Mouse (Mus musculus): ENCODE data around the gene Atl2.

Atl2 gene

GRCm38 (mm10) chr17:79895911-79896423, at the start of gene Atl2:
TSS of gene Atl2 (minus strand) at chr17:79896123.
- DNase-seq, result peak; percentile 97

DNA sequence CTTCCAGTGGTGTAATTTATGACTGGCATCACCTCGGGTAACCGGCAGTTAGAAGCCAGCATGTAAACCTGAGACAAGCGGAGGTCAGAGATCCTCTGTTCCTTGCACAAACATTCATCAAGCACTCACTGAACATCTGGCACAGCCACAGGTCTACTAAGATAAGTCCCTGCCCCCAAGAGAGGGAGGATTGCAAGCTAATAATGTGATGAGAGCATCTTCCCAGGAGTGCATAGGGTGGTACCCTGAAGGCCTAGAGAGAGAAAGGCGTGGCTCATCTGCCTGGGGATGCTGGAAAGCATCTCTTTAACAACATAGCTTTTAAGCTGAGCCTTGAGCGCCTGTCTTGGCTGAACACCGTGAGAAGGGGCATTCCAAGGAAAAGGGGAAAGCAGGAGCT, 48.9 kb upstream of the Atl2 start:
- no peak for DNase-seq

DNA sequence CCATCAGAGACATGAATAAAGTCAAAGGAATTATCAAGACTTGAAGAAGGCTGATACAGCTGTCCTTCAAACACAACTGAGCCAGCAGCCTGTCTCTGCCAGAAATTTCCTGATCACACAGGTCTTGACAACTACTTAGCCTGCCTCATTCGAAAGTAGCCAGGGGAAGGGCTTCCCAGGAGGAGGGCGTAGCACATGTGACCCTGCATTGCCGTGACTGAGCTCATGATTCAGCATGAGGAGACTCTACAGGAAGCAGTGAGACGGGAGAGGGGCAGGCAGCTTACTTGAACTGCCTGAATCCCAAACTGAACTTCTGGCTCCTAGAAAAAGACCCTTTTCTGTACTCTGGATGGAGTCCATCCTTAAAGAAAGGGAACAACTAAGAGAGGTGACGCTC, 46.5 kb upstream of the Atl2 start:
- DNase-seq, result no peak

- DNase-seq, result no peak
Observed at GRCm38 (mm10) chr17:79939133-79939532, 43.2 kb upstream of the Atl2 start.

DNA sequence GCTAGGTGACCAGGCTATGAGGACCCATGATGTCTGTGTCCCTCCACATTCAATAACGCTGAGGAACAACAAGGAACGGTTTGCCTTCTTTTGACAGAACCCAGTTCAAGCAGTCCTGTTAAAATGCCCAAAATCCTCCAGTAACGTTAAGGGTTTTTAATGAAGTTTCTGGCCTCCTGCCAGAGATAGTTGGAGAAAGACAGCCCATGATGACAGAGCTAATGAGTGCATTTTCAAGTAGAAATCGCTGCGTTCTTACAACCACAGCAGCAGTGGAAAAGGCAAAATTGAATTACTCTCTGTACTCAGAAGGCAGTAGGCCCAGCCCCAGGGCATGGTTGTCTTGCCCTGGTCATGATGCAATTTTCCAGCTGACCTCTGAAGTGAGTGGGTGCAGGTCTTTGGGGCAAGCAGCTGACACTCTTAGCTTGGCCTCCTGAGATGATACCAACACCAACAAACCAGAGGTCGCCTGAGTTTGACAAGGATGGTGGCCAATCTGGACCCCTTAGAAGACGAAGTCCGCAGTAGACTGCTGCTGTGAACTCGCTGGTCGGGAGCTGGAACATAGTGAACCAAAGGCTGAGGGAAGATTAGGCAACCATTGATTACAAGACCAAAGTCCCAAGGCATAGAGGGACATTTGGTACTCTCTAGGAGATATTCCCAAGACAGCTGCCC, 42.1 kb upstream of the Atl2 start:
- no peak for DNase-seq

DNA sequence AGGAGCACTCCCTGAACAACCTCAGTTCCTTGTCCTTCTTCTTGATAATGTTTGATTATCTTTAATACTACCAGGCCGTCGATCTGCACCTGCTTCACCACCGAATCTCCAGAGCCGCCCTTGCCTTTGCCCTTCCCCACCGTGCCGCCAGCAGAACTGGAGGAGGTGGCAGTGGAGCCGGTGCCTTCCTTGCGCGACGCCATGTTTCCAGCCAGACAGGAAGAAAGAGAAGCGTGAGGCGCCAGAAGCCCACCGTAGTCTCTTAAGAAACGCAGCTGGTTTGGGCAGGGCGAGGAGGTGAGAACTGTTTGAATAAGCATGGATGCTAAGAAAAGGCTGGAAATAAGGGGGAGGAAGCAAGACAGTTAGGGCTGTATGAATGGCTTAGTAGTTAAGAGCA, 38.4 kb upstream of the Atl2 start:
- no peak for DNase-seq

- no peak for DNase-seq
Observed at GRCm38 (mm10) chr17:79932676-79933278, 36.9 kb upstream of the Atl2 start.

GRCm38 (mm10) chr17:79927110-79927509, 31.2 kb upstream of the Atl2 start:
- no peak for DNase-seq

- no peak for DNase-seq
Observed at GRCm38 (mm10) chr17:79926486-79926885, 30.6 kb upstream of the Atl2 start.

DNA sequence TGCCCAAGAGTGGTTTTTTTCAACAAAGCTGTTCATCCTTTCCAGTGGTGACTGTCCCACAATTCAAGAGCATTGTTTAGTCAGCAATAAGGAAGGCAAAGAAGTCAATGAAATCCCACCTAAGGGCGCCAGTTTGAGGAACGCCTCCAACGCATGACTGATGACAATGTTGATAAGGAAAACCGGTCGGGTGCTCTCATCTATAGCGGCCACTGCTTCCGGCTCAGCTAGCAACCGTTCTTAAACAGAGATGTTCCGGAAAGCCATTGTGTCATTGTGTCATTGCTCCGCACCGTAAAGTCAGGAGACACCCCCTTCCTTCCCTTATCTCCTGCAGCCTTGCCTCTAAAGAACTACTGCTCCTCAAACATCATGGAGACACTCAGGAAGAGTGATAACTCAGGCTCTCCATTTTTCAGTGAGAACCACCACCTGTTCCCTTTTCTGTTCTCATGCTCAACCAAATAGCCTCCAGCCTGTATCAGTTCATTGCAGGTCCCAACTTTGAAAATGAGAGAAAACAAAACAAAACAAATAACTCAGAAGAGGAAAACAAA, 30.0 kb upstream of the Atl2 start:
- peak; percentile 48 for DNase-seq

GRCm38 (mm10) chr17:79920355-79920754, 24.4 kb upstream of the Atl2 start:
- no peak for DNase-seq

GRCm38 (mm10) chr17:79919566-79920350, 23.8 kb upstream of the Atl2 start:
- DNase-seq, result no peak

GRCm38 (mm10) chr17:79918484-79919004, 22.6 kb upstream of the Atl2 start:
- DNase-seq, result peak; percentile 80

- no peak for DNase-seq
Observed at GRCm38 (mm10) chr17:79916996-79917395, 21.1 kb upstream of the Atl2 start.

GRCm38 (mm10) chr17:79912174-79912573, 16.3 kb upstream of the Atl2 start:
- no peak for DNase-seq

- peak; percentile 47 for DNase-seq
Observed at GRCm38 (mm10) chr17:79911718-79912117, 15.8 kb upstream of the Atl2 start.

GRCm38 (mm10) chr17:79909571-79909970, 13.6 kb upstream of the Atl2 start:
- DNase-seq, result no peak

DNA sequence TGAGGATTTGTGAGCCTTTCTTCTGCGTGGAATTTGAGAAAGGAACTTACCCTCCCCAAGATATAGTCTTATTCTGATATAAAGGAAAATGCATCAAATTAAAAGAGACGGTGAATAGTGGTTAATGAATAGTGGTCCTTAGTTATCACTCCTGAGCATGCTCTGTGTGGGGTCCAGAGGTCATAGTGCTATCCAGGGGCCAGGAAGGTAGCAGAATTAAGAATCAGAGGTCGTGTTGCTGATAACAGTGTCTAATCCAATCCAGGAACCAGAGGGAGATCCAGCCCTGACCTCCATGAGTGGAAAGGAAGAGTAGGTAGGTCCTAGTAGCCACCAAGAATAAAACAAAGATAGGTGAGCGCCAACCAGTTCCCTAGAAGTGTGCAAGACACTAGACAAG, 11.8 kb upstream of the Atl2 start:
- no peak for DNase-seq

DNA sequence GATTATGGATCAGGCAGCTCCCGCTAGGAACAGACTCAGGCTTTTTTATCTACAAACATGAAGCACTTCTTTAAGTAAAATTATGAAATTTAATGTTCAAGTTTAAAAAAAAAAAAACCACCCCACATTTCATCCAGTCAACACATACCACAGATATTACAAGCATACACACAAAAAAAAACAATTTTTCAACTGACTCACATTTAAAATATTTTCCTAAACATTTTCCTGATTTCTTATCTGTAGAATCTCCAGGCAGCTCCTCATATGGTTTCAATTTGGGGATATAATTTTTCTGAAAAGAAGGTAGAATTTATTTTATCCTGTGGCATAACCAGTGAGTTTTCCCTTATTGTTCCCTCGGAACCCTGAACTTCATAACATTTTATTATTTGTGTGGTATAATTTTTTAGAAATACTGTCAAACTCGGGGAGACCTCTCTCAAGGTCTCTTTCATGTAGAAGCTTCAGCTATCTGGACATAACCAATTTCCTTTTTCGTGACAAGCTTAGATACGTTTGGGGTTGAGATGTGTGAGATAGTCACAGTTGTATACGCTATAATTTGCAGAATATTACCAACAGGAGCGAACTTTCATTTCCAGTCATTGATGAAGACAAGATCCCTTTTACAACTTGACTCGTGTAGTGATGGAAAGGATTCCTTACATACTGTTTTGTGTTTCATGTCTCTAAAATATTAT, 11.0 kb upstream of the Atl2 start:
- DNase-seq, result no peak

DNA sequence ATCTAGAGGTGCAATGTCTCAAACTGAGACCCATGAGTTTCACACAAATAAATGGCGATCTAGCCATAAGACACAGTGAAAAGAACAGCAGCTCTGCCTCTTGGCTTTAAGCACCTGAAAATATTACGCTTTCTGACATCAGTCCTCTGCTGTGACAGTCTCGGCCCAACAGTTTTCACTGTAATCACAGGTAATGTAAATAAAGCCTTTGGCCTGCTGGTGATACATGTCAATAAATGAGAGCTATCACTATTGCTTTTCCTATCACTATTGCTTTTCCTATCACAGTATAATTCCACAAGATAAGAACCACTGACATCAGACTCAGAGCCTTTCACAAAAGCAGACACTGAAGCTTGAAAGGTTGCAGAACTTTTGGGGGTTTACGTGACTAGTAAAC, 8.7 kb upstream of the Atl2 start:
- no peak for DNase-seq

GRCm38 (mm10) chr17:79901207-79901606, 5.3 kb upstream of the Atl2 start:
- no peak for DNase-seq

DNA sequence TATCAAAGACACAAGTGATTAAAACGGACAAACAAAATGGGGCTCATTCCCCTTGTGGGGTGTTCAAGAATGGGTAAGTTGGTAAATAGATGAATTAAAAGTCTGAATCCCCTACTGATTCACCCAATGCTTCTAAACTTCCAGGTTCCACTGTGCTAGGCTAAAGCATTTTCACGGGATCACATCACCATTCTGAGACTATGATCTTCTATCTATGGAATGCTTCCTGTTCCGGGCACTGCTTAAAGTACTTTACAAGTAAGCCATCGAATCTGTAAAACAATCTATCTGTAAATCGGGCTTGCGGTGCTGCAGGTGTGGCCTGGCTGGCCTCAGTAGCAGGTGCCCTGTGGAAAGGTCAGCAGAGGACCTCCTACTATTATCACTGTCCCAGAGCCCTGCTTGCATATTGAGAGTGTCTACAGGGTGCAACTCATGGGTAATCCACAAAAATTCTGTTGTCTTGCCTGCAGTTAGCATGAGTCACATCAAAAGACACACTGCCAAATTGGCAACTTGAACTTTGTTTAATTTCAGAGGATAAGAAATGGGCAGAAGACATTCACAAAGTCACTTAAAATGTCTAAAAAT, 2.3 kb upstream of the Atl2 start:
- DNase-seq, result no peak
